Mouse (Mus musculus) left cerebral cortex, postnatal 14 days (tissue): ENCODE results near the gene Eif5a. TPM values are rescaled to one million over a fixed set of nuclear protein-coding genes. Genes with fewer than 3 reads are reported as not detected.
A peak's percentile ranks its signal among the peaks of the same experiment; 100 is the strongest.
"Not testable (repeated sequence)": the region's sequence is repeated elsewhere in the genome, so short reads cannot be mapped to it uniquely, and the experiment has no call there.

Experiments
- DNase-seq, 2 experiments: peaks; one replicate each; pipeline ENCODE4 v3.0.0; 2021 to 2022; ENCODE audit warnings: low spot score in 2 of 2, mixed read lengths in 1 of 2
- intact Hi-C: fragments of 180-260 bp; cut with DNase I; formaldehyde crosslinking; loops from one replicate; pipeline ENCODE4 v1.15.1; 2025
- long read RNA-seq, 2 experiments: library from polyadenylated mRNA; stranded (forward); transcript quantifications; one replicate each; pipeline ENCODE4 v2.0.0; 2021
- total RNA-seq, 2 experiments: library from RNA; stranded (reverse); gene quantifications; 2 replicates each; pipeline ENCODE4 v1.2.3; 2021

Eif5a gene
- total RNA-seq: 100 to 1,000 TPM; 468 to 473 TPM
- long read RNA-seq, experiment 1, transcript Eif5a-201 (7 exons, 1,437 nt): minor isoform, 24 of 553 reads
- long read RNA-seq, experiment 1, transcript Eif5a-209 (6 exons, 1,259 nt): minor isoform, 26 of 553 reads
- long read RNA-seq, experiment 1, transcript Eif5a-208 (7 exons, 1,353 nt): minor isoform, 11 of 553 reads
- long read RNA-seq, experiment 1, transcript Eif5a-210 (6 exons, 1,343 nt): major isoform, 454 of 553 reads
- long read RNA-seq, experiment 1, partial matches to known transcripts: 4 of 553 reads
- long read RNA-seq, experiment 1, other reads (novel, unspliced or antisense): 31 of 553 reads
- long read RNA-seq, experiment 2, transcript Eif5a-210 (6 exons, 1,343 nt): major isoform, 386 of 486 reads
- long read RNA-seq, experiment 2, transcript Eif5a-209 (6 exons, 1,259 nt): minor isoform, 25 of 486 reads
- long read RNA-seq, experiment 2, transcript Eif5a-201 (7 exons, 1,437 nt): minor isoform, 27 of 486 reads
- long read RNA-seq, experiment 2, transcript Eif5a-208 (7 exons, 1,353 nt): minor isoform, 9 of 486 reads
- long read RNA-seq, experiment 2, partial matches to known transcripts: 11 of 486 reads
- long read RNA-seq, experiment 2, other reads (novel, unspliced or antisense): 23 of 486 reads

DNA sequence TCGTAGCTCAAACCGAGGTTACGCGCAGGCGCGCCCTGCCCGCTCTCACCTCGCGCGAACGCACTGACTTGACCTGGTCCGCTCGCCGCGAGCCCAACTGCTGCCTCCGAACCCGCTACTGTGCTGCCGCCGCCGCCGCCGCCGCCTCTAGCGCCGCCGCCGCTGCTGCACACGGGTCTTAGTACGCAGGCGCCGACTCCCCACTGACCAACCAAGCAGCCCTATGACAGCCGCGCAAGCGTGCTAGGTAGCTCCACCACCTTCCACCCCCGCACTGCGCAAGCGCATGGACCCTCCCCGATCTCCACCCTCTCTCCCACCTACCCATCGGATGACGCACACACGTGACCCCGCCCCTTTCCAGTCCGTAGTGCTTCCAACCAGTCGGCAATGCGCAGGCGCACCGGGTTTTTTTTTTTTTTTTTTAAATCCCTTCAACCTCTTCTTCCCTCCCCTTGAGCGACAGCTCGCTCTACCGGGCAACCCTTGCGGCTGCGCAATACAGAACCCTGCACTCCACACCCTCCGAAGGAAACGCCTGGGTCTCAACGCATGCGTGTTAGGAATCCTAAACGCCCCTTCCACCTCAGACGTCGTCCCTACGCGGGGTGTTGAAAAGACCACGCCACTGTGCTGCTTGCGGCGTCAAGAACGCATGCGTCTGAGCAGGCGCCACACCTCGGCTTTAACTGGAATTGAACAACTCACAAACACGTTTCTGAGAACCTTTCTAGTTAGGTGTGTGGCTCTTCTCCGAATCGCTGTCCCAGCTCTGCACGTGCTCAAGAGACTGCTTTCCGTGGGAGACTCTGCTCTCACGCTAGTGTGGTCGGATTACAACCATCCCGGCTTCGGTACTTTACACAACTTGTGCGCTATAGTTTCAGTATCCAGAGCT, at the start of gene Eif5a:
Gene Eif5a, minus strand, starts transcription at position 845 of the 898 bp plus-strand sequence.
- DNase-seq: peak; percentile 100
- intact Hi-C loops: no loop called here

DNA sequence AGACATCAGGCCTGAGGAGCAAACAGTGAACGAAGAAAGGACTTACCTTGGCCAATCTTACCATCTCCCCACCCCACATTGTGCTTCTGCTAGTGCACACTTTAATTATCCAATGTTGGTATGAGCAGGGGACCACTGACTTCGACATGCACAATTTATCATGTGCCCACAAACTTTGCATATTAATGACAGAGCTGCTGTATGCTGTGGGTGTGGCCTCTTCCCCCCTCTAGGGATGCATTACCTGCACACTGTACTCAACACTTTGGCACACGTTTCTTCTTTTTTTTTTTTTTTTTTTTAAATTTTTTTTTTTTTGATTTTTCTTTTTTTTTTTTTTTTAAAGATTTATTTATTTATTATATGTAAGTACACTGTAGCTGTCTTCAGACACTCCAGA, 49.0 kb upstream of the Eif5a start:
- intact Hi-C loops: no loop called here
- no peak for DNase-seq

DNA sequence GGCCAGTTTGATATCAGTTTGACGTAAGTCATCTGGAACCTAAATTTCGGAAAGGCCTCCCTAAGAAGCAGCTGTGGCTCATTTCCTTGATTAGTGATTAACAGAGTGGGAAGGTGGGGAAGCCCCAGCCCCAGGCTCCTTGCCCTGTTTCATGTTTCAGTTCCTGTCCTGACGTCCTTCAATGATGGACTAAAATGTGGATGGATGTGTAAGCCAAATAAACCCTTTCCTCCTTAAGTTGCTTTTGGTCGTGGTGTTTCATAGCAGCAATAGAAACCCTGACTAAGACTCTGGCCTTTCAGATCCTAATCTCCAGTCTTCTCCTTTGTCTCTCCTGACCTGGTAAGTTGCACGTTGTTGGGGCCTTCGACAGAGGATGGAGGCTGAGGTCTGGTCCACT, 48.5 kb upstream of the Eif5a start:
- intact Hi-C loops: no loop called here
- no peak for DNase-seq

DNA sequence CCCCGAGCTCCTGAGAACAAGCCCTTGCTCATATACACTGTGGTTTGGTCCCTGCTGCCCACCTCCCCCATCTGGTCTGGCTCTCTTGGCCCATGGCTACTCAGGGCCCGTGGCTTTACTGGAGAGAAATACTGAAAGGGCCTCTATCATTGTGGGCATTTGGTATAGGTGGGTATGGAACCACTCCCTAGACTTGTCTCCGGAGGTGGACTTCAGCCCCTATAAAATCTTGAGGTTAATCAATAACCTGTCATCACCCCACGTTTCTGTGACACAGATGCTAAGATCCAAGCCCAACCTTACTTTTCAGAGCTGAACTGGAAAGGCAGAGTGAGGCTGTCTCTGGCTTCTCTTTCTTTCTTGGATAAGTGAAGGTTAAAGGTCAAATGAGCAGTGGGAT, 47.0 kb upstream of the Eif5a start:
- intact Hi-C loops: no loop called here
- no peak for DNase-seq

DNA sequence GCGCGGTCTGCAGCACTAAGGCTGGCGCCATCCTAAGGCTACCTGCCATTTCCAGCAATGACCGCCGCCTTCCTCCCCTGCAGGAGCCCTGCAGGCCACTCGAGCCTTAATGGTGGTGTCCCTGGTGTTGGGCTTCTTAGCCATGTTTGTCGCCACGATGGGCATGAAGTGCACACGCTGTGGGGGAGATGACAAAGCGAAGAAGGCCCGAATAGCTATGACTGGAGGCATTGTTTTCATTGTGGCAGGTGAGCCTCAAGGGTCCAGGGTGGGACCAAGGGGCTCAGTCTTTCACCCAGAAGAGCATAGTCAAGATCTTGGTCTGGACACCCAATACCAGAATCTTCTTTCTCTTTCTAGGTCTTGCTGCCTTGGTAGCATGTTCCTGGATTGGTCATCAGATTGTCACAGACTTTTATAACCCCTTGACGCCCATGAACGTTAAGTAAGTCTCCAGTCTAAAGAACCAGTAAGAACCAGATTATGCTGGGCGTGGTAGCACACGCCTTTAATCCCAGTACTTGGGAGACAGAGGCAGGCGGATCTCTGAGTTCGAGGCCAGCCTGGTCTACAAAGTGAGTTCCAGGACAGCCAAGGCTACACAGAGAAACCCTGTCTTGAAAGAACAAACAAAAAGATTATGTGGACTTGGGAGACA, 45.2 kb upstream of the Eif5a start:
- intact Hi-C loops: no loop called here
- no peak for DNase-seq

DNA sequence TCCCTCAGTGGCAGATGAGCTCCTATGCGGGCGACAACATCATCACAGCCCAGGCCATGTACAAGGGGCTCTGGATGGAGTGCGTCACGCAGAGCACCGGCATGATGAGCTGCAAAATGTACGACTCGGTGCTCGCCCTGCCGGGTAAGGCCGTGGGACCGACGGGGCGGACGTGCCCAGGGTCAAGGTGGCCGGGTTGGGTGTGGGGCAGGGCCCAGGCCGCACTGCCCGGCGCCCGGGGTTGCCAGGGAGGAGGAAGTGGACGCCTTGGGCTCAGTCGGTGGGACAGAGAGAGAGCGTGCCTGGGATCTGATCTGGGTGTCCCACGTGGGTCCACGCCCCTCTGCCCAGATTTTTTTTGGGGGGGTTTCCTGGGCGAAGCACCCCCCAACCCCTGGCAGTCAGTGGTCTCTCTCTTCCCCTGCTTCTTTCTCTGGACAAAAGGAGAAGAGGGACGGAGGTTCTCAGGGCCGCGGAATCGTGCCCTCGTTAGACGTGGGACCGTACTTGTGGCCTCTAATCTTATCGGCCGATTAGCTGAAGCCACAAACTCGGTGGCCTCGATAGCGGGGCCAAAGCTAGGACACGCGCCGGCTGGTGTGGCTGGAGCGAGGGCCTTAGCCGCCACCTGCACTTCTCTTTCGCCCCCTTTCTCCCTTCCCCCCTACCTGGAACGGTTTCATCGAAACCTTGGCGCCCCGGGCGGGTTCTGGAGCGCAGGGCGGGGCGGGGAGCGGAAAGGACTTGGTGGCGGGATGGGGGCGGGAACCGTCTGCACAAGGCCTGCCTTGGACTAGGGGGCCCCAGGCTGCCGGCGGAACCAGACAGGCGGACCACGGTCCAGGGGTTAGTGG, 44.5 kb upstream of the Eif5a start:
- no peak for DNase-seq
- intact Hi-C loops: no loop called here

DNA sequence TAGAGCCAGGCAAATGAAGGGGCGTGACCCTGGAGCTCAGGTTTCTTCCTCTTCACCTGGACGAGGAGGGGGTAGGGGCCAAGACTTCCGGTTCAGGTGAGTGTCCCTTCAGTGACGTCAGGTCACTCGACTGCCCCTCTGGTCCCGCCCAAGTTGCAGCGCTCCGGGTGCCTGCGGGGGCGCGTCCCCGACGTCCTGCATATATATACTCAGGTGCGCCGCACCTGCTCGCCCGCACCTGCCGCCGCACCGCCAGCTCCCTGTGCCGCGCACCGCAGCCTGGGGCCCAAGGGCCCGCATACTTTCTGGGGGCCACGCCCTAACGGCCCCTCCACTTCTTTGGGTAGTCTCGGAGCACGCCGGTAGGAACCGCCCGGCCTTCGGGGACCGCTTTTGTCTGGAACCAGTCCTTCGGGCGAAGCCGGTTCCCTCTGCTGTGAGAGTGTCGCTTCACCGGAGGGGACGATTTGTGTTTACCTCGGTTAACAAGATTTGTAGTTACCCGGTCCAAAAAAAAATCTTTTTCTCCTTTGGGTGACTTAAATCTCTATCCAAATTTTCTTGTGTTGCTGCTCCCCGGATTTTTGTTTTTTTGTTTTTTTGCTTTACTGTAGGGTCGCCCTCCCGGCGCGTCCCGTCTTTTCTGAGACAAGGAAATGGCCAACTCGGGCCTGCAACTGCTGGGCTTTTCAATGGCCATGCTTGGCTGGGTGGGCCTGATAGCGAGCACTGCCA, 43.7 kb upstream of the Eif5a start:
- no peak for DNase-seq
- intact Hi-C loops: no loop called here

DNA sequence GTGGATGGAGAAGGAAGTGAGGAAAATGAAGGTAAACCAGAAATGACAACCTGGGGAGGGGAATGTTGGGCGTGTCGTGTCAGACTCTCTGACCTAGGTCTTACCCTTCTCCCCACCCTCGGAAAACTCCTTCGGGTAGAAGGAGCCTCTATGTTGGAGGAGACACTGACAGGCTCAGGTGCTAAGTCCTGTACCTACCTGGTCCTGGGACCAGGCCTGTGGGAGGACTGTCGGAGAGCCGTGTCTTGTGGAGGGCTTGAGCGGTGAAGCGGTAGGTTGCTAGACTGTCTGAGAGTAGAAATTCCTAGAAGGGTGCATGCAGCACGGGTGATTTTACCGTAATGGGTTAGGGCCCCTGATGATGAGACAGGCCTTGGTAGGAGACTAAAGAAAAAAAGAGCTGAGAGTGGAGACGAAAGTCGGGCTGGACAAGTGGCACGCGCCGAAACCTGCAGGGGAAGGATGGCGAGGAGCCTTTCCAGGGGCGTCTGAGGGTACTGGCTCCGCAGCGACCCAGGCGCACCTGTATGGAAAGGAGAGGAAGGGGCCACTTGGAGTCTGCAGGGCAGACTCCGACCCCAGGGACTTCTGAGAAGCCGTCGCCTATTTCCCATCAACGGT, 43.0 kb upstream of the Eif5a start, which contains the start of gene Cldn7:
Gene Cldn7, plus strand, starts transcription at position 130 of the 621 bp plus-strand sequence.
- intact Hi-C loops: no loop called here

DNA sequence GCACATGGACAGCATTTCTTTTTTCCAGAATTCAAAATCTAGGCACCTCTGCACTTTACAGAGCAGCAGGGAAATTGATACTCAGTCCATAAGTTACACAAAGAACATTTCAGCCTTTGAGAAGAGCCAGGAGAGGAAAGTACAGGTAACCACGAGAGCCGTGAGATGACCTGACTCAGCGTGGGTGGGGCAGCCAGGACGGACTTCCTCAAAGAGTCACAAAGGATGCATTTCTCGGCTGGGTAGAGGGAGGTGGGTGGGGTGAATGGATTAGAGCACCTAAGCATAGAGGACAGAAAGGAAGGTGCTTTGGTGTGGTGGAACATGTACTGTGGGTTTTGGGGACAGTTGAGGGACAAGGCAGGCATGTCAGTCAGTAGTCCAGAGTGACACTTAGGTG, 40.1 kb upstream of the Eif5a start:
- intact Hi-C loops: no loop called here
- DNase-seq: no peak

More for the DNA sequence above, 43.0 kb upstream of the Eif5a start, which contains the start of gene Cldn7:
- no peak for DNase-seq

DNA sequence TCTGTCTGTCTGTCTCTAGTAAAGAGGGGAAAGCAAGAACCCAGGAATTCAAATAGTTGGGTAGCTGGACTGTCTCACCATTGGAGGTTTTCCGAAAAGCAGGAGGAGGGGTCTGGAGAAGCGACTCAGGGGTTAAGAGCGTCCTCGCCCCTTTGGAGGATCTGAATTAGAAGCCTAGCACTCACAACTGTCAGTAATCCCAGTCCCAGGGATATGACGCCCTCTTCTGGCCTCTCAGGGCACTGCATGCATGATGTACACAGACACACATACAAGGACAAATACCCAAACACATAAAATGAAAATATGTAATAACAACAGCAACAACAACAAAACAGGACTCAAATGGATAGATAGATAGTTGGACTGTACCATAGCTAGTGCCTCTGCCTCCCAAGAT, 38.9 kb upstream of the Eif5a start:
- DNase-seq: no peak
- intact Hi-C loops: no loop called here

DNA sequence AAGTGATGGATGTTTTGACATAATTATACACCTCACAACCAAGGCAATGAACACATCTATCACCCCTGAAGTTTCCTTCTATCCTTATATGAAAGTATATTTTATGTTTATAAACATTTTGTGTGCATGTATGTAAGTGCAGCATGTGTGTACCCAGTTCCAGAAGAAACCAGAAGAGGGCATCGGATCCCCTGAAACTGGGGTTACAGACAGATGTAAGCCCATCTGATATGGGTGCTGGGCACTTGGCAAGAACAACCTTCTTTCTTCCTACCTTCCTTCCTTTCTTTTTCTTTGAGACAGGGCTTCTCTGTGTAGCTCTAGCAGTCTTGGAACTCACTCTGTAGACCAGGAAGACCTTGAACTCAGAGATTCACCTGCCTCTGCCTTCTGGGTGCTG, 34.5 kb upstream of the Eif5a start:
- intact Hi-C loops: no loop called here

DNA sequence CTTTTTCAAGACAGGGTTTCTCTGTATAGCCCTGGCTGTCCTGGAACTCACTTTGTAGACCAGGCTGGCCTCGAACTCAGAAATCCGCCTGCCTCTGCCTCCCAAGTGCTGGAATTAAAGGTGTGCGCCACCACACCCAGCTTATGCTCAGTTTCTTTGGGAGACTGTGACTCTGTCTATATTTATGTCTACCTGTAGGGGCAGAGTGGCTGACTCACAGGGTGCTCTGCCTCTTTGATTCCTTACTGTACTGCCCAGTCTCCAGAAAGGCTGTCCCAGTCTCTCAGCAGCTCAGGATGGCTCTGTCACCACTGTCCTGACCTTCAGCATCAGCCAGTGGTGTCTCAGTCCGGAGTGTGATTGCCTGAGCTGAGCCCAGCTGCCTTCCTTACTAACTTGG, 33.9 kb upstream of the Eif5a start:
- DNase-seq, intact Hi-C loops: not testable (repeated sequence)

More for the DNA sequence above, 34.5 kb upstream of the Eif5a start:
- DNase-seq: no peak

DNA sequence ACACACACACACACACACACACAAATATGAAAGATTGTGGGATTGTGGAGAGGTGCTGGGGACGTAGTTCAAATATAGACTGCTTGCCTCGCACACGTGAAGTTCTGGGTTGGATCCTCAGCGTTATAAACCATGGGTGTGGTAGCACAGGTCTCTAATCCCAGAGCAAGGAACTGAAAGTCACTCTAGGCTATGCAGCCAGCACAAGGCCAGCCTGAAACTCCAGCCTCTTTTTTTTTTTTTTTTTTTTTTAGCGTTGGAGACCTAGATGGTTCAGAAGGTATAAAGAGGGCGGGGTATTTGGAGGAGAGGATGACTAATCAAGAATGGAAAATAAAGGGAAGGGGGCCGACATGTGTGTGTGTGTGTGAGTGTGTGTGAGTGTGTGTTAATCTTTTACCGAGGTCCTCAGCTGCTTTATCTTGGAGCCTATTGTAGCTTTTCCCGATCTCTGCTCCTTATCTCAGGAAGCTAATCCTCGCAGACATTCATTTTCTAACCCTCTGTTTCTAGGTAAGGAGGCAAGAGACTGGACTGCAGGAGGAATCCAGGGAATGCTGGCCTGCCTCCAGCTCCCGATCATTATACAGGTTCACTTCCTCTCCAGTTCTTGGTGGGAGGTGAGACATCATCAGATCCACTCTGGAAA, 31.6 kb upstream of the Eif5a start:
- no peak for DNase-seq
- intact Hi-C loops: no loop called here

DNA sequence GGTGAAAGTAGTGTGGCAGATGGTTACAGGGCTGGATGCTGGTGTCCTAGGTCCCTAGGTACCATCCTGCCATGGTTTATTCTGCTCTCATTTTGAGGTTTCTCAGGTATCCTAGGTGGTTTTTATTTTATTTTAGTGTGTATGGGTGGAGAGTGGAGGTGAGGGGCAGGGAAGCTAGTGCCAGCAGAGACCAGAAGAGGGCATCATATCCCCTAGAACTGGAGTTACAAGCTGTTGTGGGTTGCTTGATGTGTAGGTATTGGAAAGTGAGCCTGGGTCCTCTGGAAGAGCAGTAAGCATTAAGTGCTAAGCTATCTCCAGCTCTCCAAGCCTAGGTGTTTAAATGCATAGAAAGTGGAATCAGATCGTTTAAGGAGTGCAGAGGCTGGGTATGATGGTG, 30.5 kb upstream of the Eif5a start:
- intact Hi-C loops: no loop called here

DNA sequence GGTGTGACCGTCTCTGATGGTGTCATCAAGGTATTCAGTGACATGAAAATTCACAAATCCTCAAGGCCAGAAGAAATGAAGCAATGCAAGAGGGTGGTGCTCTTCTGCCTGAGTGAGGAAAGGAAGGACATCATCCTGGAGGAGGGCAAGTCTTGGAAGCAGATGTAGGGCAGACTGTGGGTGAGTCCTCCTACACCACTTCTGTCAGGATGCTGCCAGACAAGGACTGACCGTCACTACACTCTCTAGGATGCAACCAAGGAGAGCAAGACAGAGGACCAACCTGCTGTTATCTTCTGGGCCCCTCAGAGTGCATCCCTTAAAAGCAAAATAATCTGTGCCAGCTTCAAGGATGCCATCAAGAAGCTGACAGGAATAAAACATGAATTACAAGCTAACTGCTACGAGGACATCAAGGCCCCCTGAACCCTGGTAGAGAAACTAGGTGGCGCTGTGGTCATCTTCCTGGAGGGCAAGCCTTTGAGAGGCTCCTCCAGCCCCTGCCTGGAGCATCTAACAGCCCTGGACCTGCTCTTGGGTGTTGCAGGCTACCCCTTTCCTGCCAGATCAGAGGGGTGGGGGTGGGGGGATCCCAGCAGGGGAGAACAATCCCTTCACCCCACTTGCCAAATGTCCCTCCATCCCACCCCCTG, 29.2 kb upstream of the Eif5a start:
- DNase-seq: no peak
- intact Hi-C loops: no loop called here

More for the DNA sequence above, 30.5 kb upstream of the Eif5a start:
- DNase-seq: no peak

DNA sequence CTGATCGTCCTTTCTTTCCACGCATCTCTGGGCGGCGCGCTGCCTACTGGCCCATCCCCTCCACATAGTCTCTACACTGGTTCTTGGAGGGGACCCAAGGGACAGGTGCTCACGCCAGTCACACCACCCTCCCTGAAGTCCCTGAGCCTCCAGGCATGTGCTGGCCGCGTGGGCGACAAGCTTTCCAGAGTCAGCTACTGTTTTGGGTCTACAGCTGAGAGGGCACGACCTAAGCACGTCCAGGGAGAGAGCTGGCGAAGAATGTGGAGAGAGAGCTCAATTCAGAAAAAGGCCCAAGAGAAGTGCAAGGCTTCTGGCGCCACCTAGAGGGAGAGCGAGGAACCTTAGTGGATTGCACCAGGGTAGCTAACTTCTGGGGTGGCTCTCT, 27.0 kb upstream of the Eif5a start:
- intact Hi-C loops: loop anchor here (2.0 kb wide), 1 partner anchor 14 kb away; the partner anchor contains the start of gene Ybx2
- peak; percentile 76 to 91 for DNase-seq
